Mouse (Mus musculus) thymus, adult 2 months (tissue): ENCODE measurements around the gene Evx1.

Experiments
- CTCF ChIP-seq: fragments of 200-500 bp; IDR thresholded peaks from 2 replicates; pipeline ENCODE4 v1.5.1; 2012; ENCODE audit warnings: mild to moderate bottlenecking, control low read depth, low read length, moderate library complexity, borderline replicate concordance; ENCODE audit not compliant: control insufficient read depth, poor library complexity, insufficient read depth; ENCODE audit errors: extremely low read depth
- POLR2A ChIP-seq: fragments of 200-500 bp; IDR thresholded peaks from 2 replicates; pipeline ENCODE4 v1.6.1; 2012; ENCODE audit warnings: mild to moderate bottlenecking, low read length, control low read depth, moderate library complexity; ENCODE audit not compliant: control insufficient read depth, poor library complexity, insufficient read depth; ENCODE audit errors: extremely low read depth

DNA sequence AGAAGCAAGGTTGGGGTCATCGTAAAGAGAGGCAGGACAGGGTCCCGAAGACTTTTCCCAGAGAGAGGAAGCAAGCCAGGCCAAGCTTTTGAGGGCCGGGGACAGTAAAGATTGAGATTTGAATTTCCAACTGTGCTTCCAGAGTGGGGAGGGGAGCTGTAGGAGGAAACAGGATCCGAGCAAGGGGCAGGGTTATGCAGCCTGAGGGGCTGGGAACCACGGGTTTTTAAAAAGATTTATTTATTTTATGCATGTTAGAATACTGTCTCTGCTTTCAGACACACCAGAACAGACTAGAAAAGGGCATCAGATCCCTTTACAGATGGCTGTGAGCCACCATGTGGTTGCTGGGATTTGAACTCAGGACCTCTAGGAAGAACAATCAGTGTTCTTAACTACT, 36.4 kb upstream of the Evx1 start:
- TF ChIP-seq POLR2A (no peak), CTCF (no peak)
